Mouse (Mus musculus): Measurements from ENCODE around the gene Kifap3.
"Not testable (repeated sequence)": the region's sequence is repeated elsewhere in the genome, so short reads cannot be mapped to it uniquely, and the experiment has no call there.

Gene Kifap3

GRCm38 (mm10) chr1:163779336-163780115 lies at the start of gene Kifap3:
Kifap3 (plus strand) TSS chr1:163779583.
- peak within 1 kb of the TSS; percentile 91 for H3K4me3 ChIP-seq (replicated peaks; ENCODE audit: low read length)
- no peaks in the 10 kb centered on the region for H3K27me3 ChIP-seq (ENCODE audit: insufficient read depth, low read length)
- H3K9me3 ChIP-seq (ENCODE audit: low read length) = no peaks in the 10 kb centered on the region
- peaks cover 14% of the 10 kb centered on the region for H3K4me1 ChIP-seq (replicated peaks; ENCODE audit: low read depth, low read length)
- no peaks in the 10 kb centered on the region for H3K36me3 ChIP-seq (ENCODE audit: insufficient read depth, low read length)
- no peak for TF ChIP-seq NANOG (IDR thresholded peaks at IDR 0.05; ENCODE audit: borderline replicate concordance, low read length)
- TF ChIP-seq CTCF (conservative IDR thresholded peaks at IDR 0.05; ENCODE audit: low read length) = peak; percentile 70
- no peak for TF ChIP-seq POU5F1 (IDR thresholded peaks at IDR 0.05; ENCODE audit: borderline replicate concordance, low read length)

- not testable (repeated sequence) for H3K4me1 ChIP-seq (replicated peaks; ENCODE audit: low read depth, low read length); H3K4me3 ChIP-seq (replicated peaks; ENCODE audit: low read length); H3K27me3 ChIP-seq (ENCODE audit: insufficient read depth, low read length); H3K36me3 ChIP-seq (ENCODE audit: insufficient read depth, low read length)
- peaks cover 40% of the 10 kb centered on the region for H3K9me3 ChIP-seq (ENCODE audit: low read length)
Observed at GRCm38 (mm10) chr1:163731166-163731565, 48.2 kb upstream of the Kifap3 start.

- TF ChIP-seq CTCF (conservative IDR thresholded peaks at IDR 0.05; ENCODE audit: low read length) = no peak
- no peak for TF ChIP-seq NANOG (IDR thresholded peaks at IDR 0.05; ENCODE audit: borderline replicate concordance, low read length)
- no peak for TF ChIP-seq POU5F1 (IDR thresholded peaks at IDR 0.05; ENCODE audit: borderline replicate concordance, low read length)
- Histone ChIP-seq H3K4me1 (replicated peaks; ENCODE audit: low read depth, low read length) (no peaks in the 10 kb centered on the region), H3K9me3 (ENCODE audit: low read length) (peaks cover 19% of the 10 kb centered on the region), H3K36me3 (ENCODE audit: insufficient read depth, low read length) (no peaks in the 10 kb centered on the region), H3K27me3 (ENCODE audit: insufficient read depth, low read length) (no peaks in the 10 kb centered on the region), H3K4me3 (replicated peaks; ENCODE audit: low read length) (no peak overlapping the region)
Observed at GRCm38 (mm10) chr1:163736441-163737238, 42.7 kb upstream of the Kifap3 start.

GRCm38 (mm10) chr1:163737239-163737533 lies 42.2 kb upstream of the Kifap3 start:
- no peaks in the 10 kb centered on the region for H3K36me3 ChIP-seq (ENCODE audit: insufficient read depth, low read length)
- TF ChIP-seq NANOG (IDR thresholded peaks at IDR 0.05; ENCODE audit: borderline replicate concordance, low read length) (no peak), CTCF (conservative IDR thresholded peaks at IDR 0.05; ENCODE audit: low read length) (no peak), POU5F1 (IDR thresholded peaks at IDR 0.05; ENCODE audit: borderline replicate concordance, low read length) (no peak)
- H3K4me3 ChIP-seq (replicated peaks; ENCODE audit: low read length) = no peak overlapping the region

GRCm38 (mm10) chr1:163751360-163751992 lies 27.9 kb upstream of the Kifap3 start:
- no peaks in the 10 kb centered on the region for H3K9me3 ChIP-seq (ENCODE audit: low read length)

More at GRCm38 (mm10) chr1:163737239-163737533, 42.2 kb upstream of the Kifap3 start:
- Histone ChIP-seq H3K4me1 (replicated peaks; ENCODE audit: low read depth, low read length) (no peaks in the 10 kb centered on the region), H3K9me3 (ENCODE audit: low read length) (peaks cover 14% of the 10 kb centered on the region), H3K27me3 (ENCODE audit: insufficient read depth, low read length) (no peaks in the 10 kb centered on the region)

GRCm38 (mm10) chr1:163757462-163758207 lies 21.7 kb upstream of the Kifap3 start:
- Histone ChIP-seq H3K36me3 (ENCODE audit: insufficient read depth, low read length) (no peaks in the 10 kb centered on the region), H3K4me1 (replicated peaks; ENCODE audit: low read depth, low read length) (no peaks in the 10 kb centered on the region), H3K4me3 (replicated peaks; ENCODE audit: low read length) (no peak overlapping the region), H3K27me3 (ENCODE audit: insufficient read depth, low read length) (no peaks in the 10 kb centered on the region), H3K9me3 (ENCODE audit: low read length) (no peaks in the 10 kb centered on the region)
- TF ChIP-seq CTCF (conservative IDR thresholded peaks at IDR 0.05; ENCODE audit: low read length) (no peak), POU5F1 (IDR thresholded peaks at IDR 0.05; ENCODE audit: borderline replicate concordance, low read length) (no peak), NANOG (IDR thresholded peaks at IDR 0.05; ENCODE audit: borderline replicate concordance, low read length) (no peak)

More at GRCm38 (mm10) chr1:163751360-163751992, 27.9 kb upstream of the Kifap3 start:
- Histone ChIP-seq H3K4me3 (replicated peaks; ENCODE audit: low read length) (no peak overlapping the region), H3K4me1 (replicated peaks; ENCODE audit: low read depth, low read length) (no peaks in the 10 kb centered on the region), H3K27me3 (ENCODE audit: insufficient read depth, low read length) (no peaks in the 10 kb centered on the region), H3K36me3 (ENCODE audit: insufficient read depth, low read length) (no peaks in the 10 kb centered on the region)
- TF ChIP-seq CTCF (conservative IDR thresholded peaks at IDR 0.05; ENCODE audit: low read length) (no peak), NANOG (IDR thresholded peaks at IDR 0.05; ENCODE audit: borderline replicate concordance, low read length) (no peak), POU5F1 (IDR thresholded peaks at IDR 0.05; ENCODE audit: borderline replicate concordance, low read length) (no peak)

GRCm38 (mm10) chr1:163783577-163783976 lies 4.2 kb downstream of the Kifap3 start:
- H3K27me3 ChIP-seq (ENCODE audit: insufficient read depth, low read length); H3K36me3 ChIP-seq (ENCODE audit: insufficient read depth, low read length); H3K9me3 ChIP-seq (ENCODE audit: low read length): not testable (repeated sequence)
- H3K4me3 ChIP-seq (replicated peaks; ENCODE audit: low read length) = peak overlapping the region; percentile 63
- peaks cover 14% of the 10 kb centered on the region for H3K4me1 ChIP-seq (replicated peaks; ENCODE audit: low read depth, low read length)

GRCm38 (mm10) chr1:163821365-163821764 lies 42.0 kb downstream of the Kifap3 start:
- TF ChIP-seq NANOG (IDR thresholded peaks at IDR 0.05; ENCODE audit: borderline replicate concordance, low read length) (no peak), CTCF (conservative IDR thresholded peaks at IDR 0.05; ENCODE audit: low read length) (no peak), POU5F1 (IDR thresholded peaks at IDR 0.05; ENCODE audit: borderline replicate concordance, low read length) (no peak)
- H3K9me3 ChIP-seq (ENCODE audit: low read length) = no peaks in the 10 kb centered on the region
- H3K4me3 ChIP-seq (replicated peaks; ENCODE audit: low read length) = no peak overlapping the region

More at GRCm38 (mm10) chr1:163821365-163821764, 42.0 kb downstream of the Kifap3 start:
- Histone ChIP-seq H3K36me3 (ENCODE audit: insufficient read depth, low read length) (peaks cover 3% of the 10 kb centered on the region; the same call in 1 of the 2 replicates), H3K27me3 (ENCODE audit: insufficient read depth, low read length) (no peaks in the 10 kb centered on the region), H3K4me1 (replicated peaks; ENCODE audit: low read depth, low read length) (no peaks in the 10 kb centered on the region)

Data from E14TG2a.4 (cell line).